Mouse (Mus musculus): Measurements from ENCODE around the gene Ets2. TPM values are rescaled to one million over a fixed set of nuclear protein-coding genes. Genes with fewer than 3 reads are reported as not detected.

Ets2 gene
- total and polyA plus RNA-seq, 3 experiments, result 15.9 to 23.5 TPM; not detected in 1

- Histone ChIP-seq H3K79me2 (ENCODE audit: control insufficient read depth, insufficient read depth, low read length, poor library complexity) (no peaks in the 10 kb centered on the region), H3K9me3 (replicated peaks; ENCODE audit: insufficient read depth, low read length) (no peaks in the 10 kb centered on the region), H3K4me1 (ENCODE audit: control insufficient read depth in 1 of 2, insufficient read depth in 2 of 2, low read length in 2 of 2) (no peaks in the 10 kb centered on the region), H3K36me3 (ENCODE audit: control insufficient read depth in 1 of 2, insufficient read depth in 2 of 2, low read length in 2 of 2) (peaks cover 0 to 10% of the 10 kb centered on the region in 2 experiments; a peak in 2 of 4 replicates), H3K4me3 (ENCODE audit: control insufficient read depth in 1 of 2, insufficient read depth in 1 of 2, low read depth in 2 of 2, low read length in 2 of 2) (no peak overlapping the region), H3K27ac (ENCODE audit: control insufficient read depth, low read depth, low read length) (no peak overlapping the region), H3K9ac (ENCODE audit: control insufficient read depth, low read depth, low read length, poor library complexity, severe bottlenecking) (no peak overlapping the region), H3K27me3 (ENCODE audit: control insufficient read depth in 1 of 2, insufficient read depth in 2 of 2, low read length in 2 of 2) (no peaks in the 10 kb centered on the region)
- TF ChIP-seq ELF1 (IDR thresholded peaks at IDR 0.05; ENCODE audit: low read depth, low read length) (no peak), ZKSCAN1 (IDR thresholded peaks at IDR 0.05; ENCODE audit: low read depth, low read length) (no peak), UBTF (IDR thresholded peaks at IDR 0.05; ENCODE audit: borderline replicate concordance, insufficient read depth, low read depth, low read length) (no peak), TAL1 (IDR thresholded peaks at IDR 0.05; ENCODE audit: low read length) (no peak), POLR2AphosphoS2 (IDR thresholded peaks at IDR 0.05; ENCODE audit: low read length) (no peak), POLR2A (IDR thresholded peaks at IDR 0.05; ENCODE audit: control insufficient read depth in 1 of 2, insufficient read depth in 1 of 2, low read depth in 1 of 2, low read length in 2 of 2, poor library complexity in 1 of 2) (no peak), GABPA (IDR thresholded peaks at IDR 0.05; ENCODE audit: low read depth, low read length) (no peak), MYC (IDR thresholded peaks at IDR 0.05; ENCODE audit: low read depth, low read length) (no peak), MXI1 (IDR thresholded peaks at IDR 0.05; ENCODE audit: low read depth, low read length) (no peak), NELFE (IDR thresholded peaks at IDR 0.05; ENCODE audit: low read depth, low read length) (no peak), ZNF384 (IDR thresholded peaks at IDR 0.05; ENCODE audit: low read depth, low read length) (no peak), CTCF (IDR thresholded peaks at IDR 0.05 in 2 of 3, conservative IDR thresholded peaks at IDR 0.05 in 1 of 3; ENCODE audit: control insufficient read depth in 1 of 3, insufficient read depth in 1 of 3, low read depth in 2 of 3, low read length in 3 of 3, poor library complexity in 1 of 3, severe bottlenecking in 1 of 3) (no peak), RCOR1 (IDR thresholded peaks at IDR 0.05; ENCODE audit: low read depth, low read length) (no peak)
- no peak for DNase-seq (ENCODE audit: low read depth, low spot score)
These were observed 16.2 kb downstream of the Ets2 start for GRCm38 (mm10) chr16:95718119-95718518.

- Histone ChIP-seq H3K4me3 (ENCODE audit: control insufficient read depth in 1 of 2, insufficient read depth in 1 of 2, low read depth in 2 of 2, low read length in 2 of 2) (no peak overlapping the region), H3K36me3 (ENCODE audit: control insufficient read depth in 1 of 2, insufficient read depth in 2 of 2, low read length in 2 of 2) (peaks cover 0 to 5% of the 10 kb centered on the region in 2 experiments; a peak in 2 of 4 replicates), H3K27ac (ENCODE audit: control insufficient read depth, low read depth, low read length) (no peak overlapping the region), H3K4me1 (ENCODE audit: control insufficient read depth in 1 of 2, insufficient read depth in 2 of 2, low read length in 2 of 2) (no peaks in the 10 kb centered on the region), H3K9me3 (replicated peaks; ENCODE audit: insufficient read depth, low read length) (no peaks in the 10 kb centered on the region), H3K9ac (ENCODE audit: control insufficient read depth, low read depth, low read length, poor library complexity, severe bottlenecking) (no peak overlapping the region), H3K27me3 (ENCODE audit: control insufficient read depth in 1 of 2, insufficient read depth in 2 of 2, low read length in 2 of 2) (no peaks in the 10 kb centered on the region), H3K79me2 (ENCODE audit: control insufficient read depth, insufficient read depth, low read length, poor library complexity) (no peaks in the 10 kb centered on the region)
- DNase-seq (ENCODE audit: low read depth, low spot score), result no peak
- TF ChIP-seq HCFC1 (IDR thresholded peaks at IDR 0.05; ENCODE audit: low read depth, low read length) (no peak), ZKSCAN1 (IDR thresholded peaks at IDR 0.05; ENCODE audit: low read depth, low read length) (no peak), EP300 (IDR thresholded peaks at IDR 0.05; ENCODE audit: low read depth in 1 of 2, low read length in 2 of 2) (no peak), ZNF384 (IDR thresholded peaks at IDR 0.05; ENCODE audit: low read depth, low read length) (no peak), NRF1 (IDR thresholded peaks at IDR 0.05; ENCODE audit: insufficient read depth, low read depth, low read length, poor library complexity, severe bottlenecking) (no peak), USF1 (IDR thresholded peaks at IDR 0.05; ENCODE audit: low read depth, low read length) (no peak), MEF2A (IDR thresholded peaks at IDR 0.05; ENCODE audit: extremely low read depth, insufficient replicate concordance, low read depth, low read length, poor library complexity, severe bottlenecking) (no peak), MYB (IDR thresholded peaks at IDR 0.05; ENCODE audit: low read depth, low read length) (no peak), KAT2A (conservative IDR thresholded peaks at IDR 0.05; ENCODE audit: low read depth, low read length) (no peak), UBTF (IDR thresholded peaks at IDR 0.05; ENCODE audit: borderline replicate concordance, insufficient read depth, low read depth, low read length) (no peak), NELFE (IDR thresholded peaks at IDR 0.05; ENCODE audit: low read depth, low read length) (no peak), E2F4 (IDR thresholded peaks at IDR 0.05; ENCODE audit: borderline replicate concordance, low read depth, low read length) (no peak), MAX (IDR thresholded peaks at IDR 0.05; ENCODE audit: low read length) (no peak), POLR2A (IDR thresholded peaks at IDR 0.05; ENCODE audit: control insufficient read depth in 1 of 2, insufficient read depth in 1 of 2, low read depth in 1 of 2, low read length in 2 of 2, poor library complexity in 1 of 2) (no peak; a peak in 1 of 4 replicates), BHLHE40 (IDR thresholded peaks at IDR 0.05; ENCODE audit: borderline replicate concordance, low read depth, low read length) (no peak), ZC3H11A (IDR thresholded peaks at IDR 0.05; ENCODE audit: low read depth, low read length) (no peak), CHD2 (IDR thresholded peaks at IDR 0.05; ENCODE audit: low read length) (no peak), USF2 (IDR thresholded peaks at IDR 0.05; ENCODE audit: borderline replicate concordance in 1 of 2, insufficient read depth in 1 of 2, low read depth in 1 of 2, low read length in 2 of 2) (no peak), ZMIZ1 (IDR thresholded peaks at IDR 0.05; ENCODE audit: low read depth, low read length) (no peak), RAD21 (IDR thresholded peaks at IDR 0.05; ENCODE audit: low read depth, low read length) (no peak)
These were observed 18.7 kb downstream of the Ets2 start for GRCm38 (mm10) chr16:95720532-95720931.

Data from MEL (cell line).